Mouse (Mus musculus) testis, adult 2 months (tissue): ENCODE results near the gene Fcgr3.

Experiments
- CTCF ChIP-seq: fragments of 200-500 bp; IDR thresholded peaks from 2 replicates; pipeline ENCODE4 v1.5.1; 2012; ENCODE audit warnings: low read depth, mild to moderate bottlenecking, inconsistent platforms, low read length, moderate library complexity; ENCODE audit not compliant: control insufficient read depth, insufficient read depth, insufficient replicate concordance
- POLR2A ChIP-seq: fragments of 200-500 bp; IDR thresholded peaks from 2 replicates; pipeline ENCODE4 v1.6.1; 2012; ENCODE audit warnings: low read depth, mild to moderate bottlenecking, inconsistent platforms, low read length, moderate library complexity; ENCODE audit not compliant: control insufficient read depth

GRCm38 (mm10) chr1:171094424-171094823 lies 29.7 kb upstream of the Fcgr3 start:
- TF ChIP-seq POLR2A (no peak), CTCF (no peak)
